Mouse (Mus musculus) heart, adult 2 months (tissue): Measurements from ENCODE around the gene Catsperd. TPM values are rescaled to one million over a fixed set of nuclear protein-coding genes. Genes with fewer than 3 reads are reported as not detected.

Experiments
- DNase-seq, 2 experiments: peaks; one replicate each; pipeline ENCODE4 v3.0.0; 2021
- H3K27ac ChIP-seq: fragments of 200-600 bp; 2 replicates; pipeline ENCODE4 v1.8.1; 2022
- H3K27me3 ChIP-seq: fragments of 200-500 bp; 2 replicates; pipeline ENCODE4 v1.6.1; 2012; ENCODE audit warnings: mild to moderate bottlenecking, low read length, inconsistent platforms, mixed read lengths; ENCODE audit not compliant: control insufficient read depth, insufficient read depth
- H3K36me3 ChIP-seq: fragments of 200-500 bp; 2 replicates; pipeline ENCODE4 v1.6.1; 2012; ENCODE audit warnings: low read length, inconsistent platforms; ENCODE audit not compliant: control insufficient read depth, insufficient read depth
- H3K4me1 ChIP-seq: fragments of 200-500 bp; 2 replicates; pipeline ENCODE4 v1.6.1; 2011; ENCODE audit warnings: low read length; ENCODE audit not compliant: control insufficient read depth, insufficient read depth
- H3K4me3 ChIP-seq: fragments of 200-600 bp; 2 replicates; pipeline ENCODE4 v1.8.1; 2022
- H3K79me2 ChIP-seq: fragments of 200-500 bp; replicated peaks from 2 replicates; pipeline ENCODE4 v1.6.1; 2012; ENCODE audit warnings: mild to moderate bottlenecking, inconsistent platforms, low read length, moderate library complexity, mixed read lengths; ENCODE audit not compliant: control insufficient read depth, insufficient read depth
- H3K9ac ChIP-seq: fragments of 200-500 bp; 2 replicates; pipeline ENCODE4 v1.6.1; 2012; ENCODE audit warnings: low read depth, mild to moderate bottlenecking, control low read depth, inconsistent platforms, low read length, mixed read lengths
- CTCF ChIP-seq: fragments of 200-600 bp; IDR thresholded peaks from 2 replicates; pipeline ENCODE4 v1.8.1; 2022; ENCODE audit warnings: antibody characterized with exemption, mild to moderate bottlenecking, moderate library complexity
- EP300 ChIP-seq: fragments of 200-500 bp; IDR thresholded peaks from 2 replicates; pipeline ENCODE4 v1.6.1; 2011; ENCODE audit warnings: low read depth, low read length, control low read depth; ENCODE audit not compliant: insufficient read depth
- POLR2A ChIP-seq: fragments of 200-500 bp; IDR thresholded peaks from 2 replicates; pipeline ENCODE4 v1.6.1; 2011; ENCODE audit warnings: mild to moderate bottlenecking, low read depth, low read length, control low read depth; ENCODE audit not compliant: insufficient read depth
- WGBS: fragments of 180-500 bp; shearing (Covaris S2); methylation state at CpG from one replicate; pipeline ENCODE4 v1.1.7; 2018; 5-methylcytosine and 5-hydroxymethylcytosine counted together
- intact Hi-C: fragments of 180-260 bp; cut with DNase I; formaldehyde crosslinking; loops from one replicate; pipeline ENCODE4 v1.15.1; 2025
- polyA plus RNA-seq: library from polyadenylated mRNA; depleted of rRNA; stranded (reverse); fragments of >200 nt; gene quantifications from 2 replicates; pipeline ENCODE4 v1.2.3, GENCODE M21; 2012
- total RNA-seq, 2 experiments: library from RNA; stranded (reverse); gene quantifications; 2 replicates each; pipeline ENCODE4 v1.2.3; 2021

Gene Catsperd
- total and polyA plus RNA-seq, 3 experiments: 0.23 TPM; not detected in 2

GRCm38 (mm10) chr17:56634023-56634422 is 6.1 kb downstream of the Catsperd start:
- 73% methylated on average over 6 of the region's 6 CpGs for WGBS
- Histone ChIP-seq H3K27ac (no peak overlapping the region), H3K9ac (no peak overlapping the region), H3K4me1 (no peaks in the 10 kb centered on the region), H3K36me3 (no peaks in the 10 kb centered on the region), H3K79me2 (no peaks in the 10 kb centered on the region), H3K4me3 (no peak overlapping the region), H3K27me3 (no peaks in the 10 kb centered on the region)
- TF ChIP-seq CTCF (no peak), POLR2A (no peak), EP300 (no peak)
- intact Hi-C loops: no loop called here
- DNase-seq: no peak

DNA sequence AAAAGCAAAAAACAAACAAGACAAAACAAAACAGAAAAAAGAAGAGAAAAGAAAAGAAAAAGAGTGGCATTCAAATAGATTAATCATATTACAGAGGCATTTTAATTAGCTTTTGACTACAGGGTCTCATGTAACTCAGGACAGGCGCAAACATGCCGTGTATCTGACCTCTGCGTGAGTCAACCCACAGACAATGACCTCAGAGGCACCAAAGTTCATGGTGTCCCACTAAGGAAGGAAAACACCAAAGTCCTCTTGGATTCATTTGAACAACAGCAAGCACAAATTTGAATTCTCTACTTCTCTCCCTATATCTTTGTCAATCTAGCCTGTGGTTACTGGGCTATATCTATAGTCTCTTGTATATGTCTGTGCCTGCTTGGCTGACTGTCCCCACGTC is 15.3 kb downstream of the Catsperd start:
- Histone ChIP-seq H3K36me3 (no peaks in the 10 kb centered on the region), H3K79me2 (no peaks in the 10 kb centered on the region), H3K4me3 (no peak overlapping the region), H3K27me3 (no peaks in the 10 kb centered on the region), H3K9ac (no peak overlapping the region), H3K27ac (no peak overlapping the region), H3K4me1 (no peaks in the 10 kb centered on the region)
- no peak for TF ChIP-seq POLR2A
- TF ChIP-seq EP300: no peak
- TF ChIP-seq CTCF: no peak
- no peak for DNase-seq
- intact Hi-C loops: no loop called here
- 76% methylated on average over 4 of the region's 4 CpGs for WGBS

- Histone ChIP-seq H3K79me2 (no peaks in the 10 kb centered on the region), H3K27me3 (no peaks in the 10 kb centered on the region), H3K27ac (no peak overlapping the region), H3K36me3 (no peaks in the 10 kb centered on the region), H3K9ac (no peak overlapping the region), H3K4me3 (no peak overlapping the region), H3K4me1 (no peaks in the 10 kb centered on the region)
- no peak for TF ChIP-seq POLR2A
- TF ChIP-seq EP300: no peak
- no peak for TF ChIP-seq CTCF
- WGBS: 28% methylated on average over 12 of the region's 13 CpGs
- intact Hi-C loops: no loop called here
- no peak for DNase-seq
These were observed 19.6 kb downstream of the Catsperd start for GRCm38 (mm10) chr17:56647546-56647945.

DNA sequence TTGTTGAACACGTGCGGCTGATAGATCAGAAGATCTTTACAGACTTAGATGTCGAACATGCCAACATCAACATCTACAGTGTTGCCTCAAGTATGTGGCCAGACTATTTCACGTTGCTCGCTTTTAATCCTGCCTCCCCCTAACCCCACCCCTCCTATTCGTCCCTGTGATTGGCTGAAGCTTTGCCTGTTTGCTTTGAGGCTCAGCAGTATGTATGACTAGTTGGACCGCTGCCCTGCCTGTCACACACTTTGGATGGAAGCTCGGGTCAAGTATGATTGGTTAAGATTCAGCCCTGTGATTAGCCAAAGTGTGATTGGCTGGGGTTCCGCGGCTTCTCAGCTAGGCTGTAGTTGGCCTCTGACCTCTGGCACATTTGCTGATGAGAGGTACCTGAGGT is 23.9 kb downstream of the Catsperd start:
- intact Hi-C loops: no loop called here
- 26% methylated on average over 10 of the region's 10 CpGs for WGBS
- TF ChIP-seq POLR2A (no peak), CTCF (no peak), EP300 (no peak)

DNA sequence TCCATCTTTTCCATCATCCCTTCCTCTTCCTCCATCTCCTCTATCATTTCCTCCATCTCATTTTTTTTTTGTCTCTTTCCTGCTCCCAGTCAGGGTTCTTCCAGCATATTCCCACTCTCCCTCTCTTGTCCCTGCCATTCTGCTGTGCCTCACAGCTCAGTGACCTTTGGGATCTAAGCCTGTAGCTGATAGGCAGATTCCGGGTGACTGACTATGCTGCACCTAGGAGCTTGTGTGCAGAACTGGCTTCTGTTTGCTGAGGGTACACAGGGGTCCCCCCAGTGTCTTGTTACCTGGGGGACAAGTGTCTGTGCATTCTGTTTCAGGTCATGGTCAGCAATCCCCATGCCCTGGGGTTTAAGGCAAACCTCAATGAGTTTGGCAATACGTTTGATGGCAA is 26.8 kb downstream of the Catsperd start:
- Histone ChIP-seq H3K27me3 (no peaks in the 10 kb centered on the region), H3K79me2 (no peaks in the 10 kb centered on the region), H3K27ac (no peak overlapping the region), H3K9ac (no peak overlapping the region), H3K36me3 (no peaks in the 10 kb centered on the region), H3K4me3 (no peak overlapping the region), H3K4me1 (no peaks in the 10 kb centered on the region)
- intact Hi-C loops: no loop called here
- TF ChIP-seq CTCF (no peak), POLR2A (no peak), EP300 (no peak)
- DNase-seq: no peak
- WGBS: 85% methylated on average over 2 of the region's 2 CpGs

More for the DNA sequence above, 23.9 kb downstream of the Catsperd start:
- Histone ChIP-seq H3K79me2 (no peaks in the 10 kb centered on the region), H3K27ac (no peak overlapping the region), H3K4me3 (no peak overlapping the region), H3K36me3 (no peaks in the 10 kb centered on the region), H3K9ac (no peak overlapping the region), H3K4me1 (no peaks in the 10 kb centered on the region), H3K27me3 (no peaks in the 10 kb centered on the region)
- DNase-seq: no peak

GRCm38 (mm10) chr17:56655311-56655710 is 27.4 kb downstream of the Catsperd start:
- no peaks in the 10 kb centered on the region for H3K27me3 ChIP-seq
- no peaks in the 10 kb centered on the region for H3K36me3 ChIP-seq
- H3K9ac ChIP-seq: no peak overlapping the region
- no peak overlapping the region for H3K4me3 ChIP-seq
- WGBS: 40% methylated on average over 3 of the region's 3 CpGs
- no peaks in the 10 kb centered on the region for H3K79me2 ChIP-seq
- no peak for DNase-seq
- no peak overlapping the region for H3K27ac ChIP-seq
- intact Hi-C loops: no loop called here
- no peaks in the 10 kb centered on the region for H3K4me1 ChIP-seq
- no peak for TF ChIP-seq POLR2A

DNA sequence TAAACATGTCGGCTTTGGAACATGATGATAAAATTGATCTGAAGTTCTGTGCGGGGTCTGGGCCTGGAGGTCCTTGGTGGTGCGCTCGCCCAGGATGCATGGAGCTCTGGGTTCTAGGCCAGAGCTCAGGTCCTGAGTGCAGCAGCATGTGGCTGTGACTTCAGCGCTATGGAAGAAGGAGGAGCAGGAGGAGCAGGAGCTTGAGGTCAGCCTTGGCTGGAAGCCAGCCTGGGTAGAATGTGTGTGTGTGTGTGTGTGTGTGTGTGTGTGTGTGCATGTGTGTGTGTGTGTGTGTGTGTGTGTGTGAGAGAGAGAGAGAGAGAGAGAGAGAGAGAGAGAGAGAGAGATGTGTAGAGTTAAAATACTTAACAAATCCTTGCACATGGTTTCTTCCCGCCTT is 28.2 kb downstream of the Catsperd start:
- no peaks in the 10 kb centered on the region for H3K4me1 ChIP-seq
- 71% methylated on average over 6 of the region's 6 CpGs for WGBS
- H3K4me3 ChIP-seq: no peak overlapping the region
- TF ChIP-seq CTCF (no peak), POLR2A (no peak), EP300 (no peak)
- intact Hi-C loops: no loop called here
- H3K9ac ChIP-seq: no peak overlapping the region
- no peak for DNase-seq
- H3K36me3 ChIP-seq: no peaks in the 10 kb centered on the region
- H3K27ac ChIP-seq: no peak overlapping the region
- H3K79me2 ChIP-seq: no peaks in the 10 kb centered on the region
- no peaks in the 10 kb centered on the region for H3K27me3 ChIP-seq
